Mouse (Mus musculus) embryonic facial prominence, embryonic 11.5 days (tissue): Measurements from ENCODE around the gene Hpca. TPM values are rescaled to one million over a fixed set of nuclear protein-coding genes. Genes with fewer than 3 reads are reported as not detected.
A peak's percentile ranks its signal among the peaks of the same experiment; 100 is the strongest.

Source experiments
- ATAC-seq: fragments of 200-750 bp; cut with Nextera tagmentation; replicated peaks from 2 replicates; pipeline ENCODE4 v1.8.0; 2017; ENCODE audit warnings: low read depth; ENCODE audit not compliant: insufficient number of reproducible peaks, low FRiP score, low TSS enrichment
- DNase-seq: peaks from one replicate; pipeline ENCODE4 v3.0.0-alpha.2; 2015; ENCODE audit warnings: low spot score
- H3K27ac ChIP-seq: fragments of 300-500 bp; sonication (generic); replicated peaks from 2 replicates; pipeline ENCODE4 v1.5.1; 2014; ENCODE audit warnings: mild to moderate bottlenecking, low read depth, low read length, control low read depth
- H3K27me3 ChIP-seq: fragments of 300-500 bp; sonication (generic); 2 replicates; pipeline ENCODE4 v1.6.1; 2014; ENCODE audit warnings: mild to moderate bottlenecking, low read length, moderate library complexity, mixed read lengths; ENCODE audit not compliant: control insufficient read depth, insufficient read depth
- H3K36me3 ChIP-seq: fragments of 300-500 bp; sonication (generic); replicated peaks from 2 replicates; pipeline ENCODE4 v1.6.1; 2014; ENCODE audit warnings: low read depth, mild to moderate bottlenecking, low read length, moderate library complexity, mixed read lengths; ENCODE audit not compliant: control insufficient read depth, insufficient read depth
- H3K4me1 ChIP-seq: fragments of 300-500 bp; sonication (generic); 2 replicates; pipeline ENCODE4 v1.6.1; 2014; ENCODE audit warnings: low read length, mixed read lengths; ENCODE audit not compliant: control insufficient read depth, insufficient read depth
- H3K4me2 ChIP-seq: fragments of 300-500 bp; sonication (generic); 2 replicates; pipeline ENCODE4 v1.6.1; 2014; ENCODE audit warnings: low read depth, mild to moderate bottlenecking, control low read depth, low read length, moderate library complexity
- H3K4me3 ChIP-seq: fragments of 300-500 bp; sonication (generic); 2 replicates; pipeline ENCODE4 v1.5.1; 2014; ENCODE audit warnings: low read depth, low read length, control low read depth
- H3K9ac ChIP-seq: fragments of 300-500 bp; sonication (generic); replicated peaks from 2 replicates; pipeline ENCODE4 v1.6.1; 2014; ENCODE audit warnings: mild to moderate bottlenecking, control low read depth, low read length
- H3K9me3 ChIP-seq: fragments of 300-500 bp; sonication (generic); replicated peaks from 2 replicates; pipeline ENCODE4 v1.6.1; 2016; ENCODE audit warnings: mild to moderate bottlenecking, low read length, inconsistent platforms, mixed read lengths; ENCODE audit not compliant: control insufficient read depth
- WGBS: fragments of 180-500 bp; shearing (Covaris S2); extraction: QIAGEN DNeasy Blood & Tissue Kit; methylation state at CpG from one replicate; pipeline ENCODE4 v1.1.7; 2014; 5-methylcytosine and 5-hydroxymethylcytosine counted together
- polyA plus RNA-seq: library from polyadenylated mRNA; unstranded; fragments of >200 nt; fragmentation: Nextera tagmentation; extraction: Ambion mirVana; gene quantifications from 2 replicates; pipeline ENCODE4 v1.2.1, GENCODE M21; 2014

Gene Hpca
- polyA plus RNA-seq, 1 experiment from 2014 or later, result 3.5 TPM

DNA sequence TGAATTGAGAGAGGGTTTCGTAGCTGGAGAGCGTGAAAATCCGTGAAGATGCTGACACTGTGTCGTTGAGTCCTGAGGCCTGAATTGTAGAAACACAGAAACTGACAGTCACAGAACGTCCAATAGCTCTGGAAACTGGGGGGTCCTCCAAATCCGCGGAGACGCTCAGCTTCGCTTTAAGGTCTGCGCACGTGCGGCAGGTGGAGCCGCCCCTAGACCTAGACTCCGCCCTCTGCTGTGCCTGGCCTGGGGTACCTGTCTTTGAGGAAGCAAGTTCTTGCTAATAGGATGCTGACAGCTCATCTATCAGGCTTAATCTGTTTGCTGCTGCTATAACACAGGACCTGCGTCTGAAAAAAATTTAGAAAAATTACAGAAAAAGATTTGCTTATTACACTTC lies 26.6 kb downstream of the Hpca start:
- no peak overlapping the region for H3K4me3 ChIP-seq

DNA sequence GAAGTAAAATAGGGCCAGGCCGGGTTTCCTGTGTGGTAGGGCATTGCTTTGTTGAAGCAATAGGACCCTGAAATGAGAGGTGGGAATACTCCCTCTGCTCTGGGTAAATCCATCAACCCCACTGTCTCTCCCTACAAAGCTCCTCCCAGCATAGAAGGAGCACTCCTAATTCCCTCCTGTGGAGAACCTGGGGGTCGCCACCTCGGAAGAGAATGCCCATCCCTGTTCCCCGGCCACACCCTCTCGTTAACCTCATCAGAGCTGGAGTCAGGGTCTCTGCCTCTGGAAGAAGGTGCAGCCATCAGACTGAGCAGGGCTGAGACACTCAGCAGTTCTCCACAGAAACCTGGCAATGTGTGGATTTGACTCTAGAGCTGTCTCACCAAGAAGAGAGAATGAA lies 34.0 kb downstream of the Hpca start:
- H3K4me1 ChIP-seq, result no peaks in the 10 kb centered on the region
- H3K27me3 ChIP-seq, result no peaks in the 10 kb centered on the region
- no peak overlapping the region for H3K9ac ChIP-seq
- no peak overlapping the region for H3K27ac ChIP-seq
- no peak overlapping the region for H3K4me3 ChIP-seq
- H3K9me3 ChIP-seq, result no peaks in the 10 kb centered on the region
- no peaks in the 10 kb centered on the region for H3K36me3 ChIP-seq
- ATAC-seq (no peak), DNase-seq (no peak)
- WGBS, result 46% methylated on average over 5 of the region's 5 CpGs
- no peak overlapping the region for H3K4me2 ChIP-seq

More for the DNA sequence above, 26.6 kb downstream of the Hpca start:
- WGBS, result 30% methylated on average over 15 of the region's 15 CpGs
- DNase-seq (no peak), ATAC-seq (no peak)
- Histone ChIP-seq H3K4me2 (no peak overlapping the region), H3K27me3 (no peaks in the 10 kb centered on the region), H3K4me1 (no peaks in the 10 kb centered on the region), H3K27ac (no peak overlapping the region), H3K9ac (no peak overlapping the region), H3K36me3 (no peaks in the 10 kb centered on the region), H3K9me3 (no peaks in the 10 kb centered on the region)

GRCm38 (mm10) chr4:129086078-129086477 lies 35.8 kb downstream of the Hpca start:
- H3K9ac ChIP-seq, result no peak overlapping the region
- no peaks in the 10 kb centered on the region for H3K9me3 ChIP-seq
- ATAC-seq, result no peak
- DNase-seq, result peak; percentile 88
- WGBS, result 26% methylated on average over 8 of the region's 8 CpGs
- no peak overlapping the region for H3K4me3 ChIP-seq
- 0 out of 2 replicates have a peak, but pooled peaks cover 5% of the 10 kb centered on the region for H3K36me3 ChIP-seq
- H3K27ac ChIP-seq, result no peak overlapping the region
- H3K4me1 ChIP-seq, result no peaks in the 10 kb centered on the region
- no peak overlapping the region for H3K4me2 ChIP-seq
- no peaks in the 10 kb centered on the region for H3K27me3 ChIP-seq

DNA sequence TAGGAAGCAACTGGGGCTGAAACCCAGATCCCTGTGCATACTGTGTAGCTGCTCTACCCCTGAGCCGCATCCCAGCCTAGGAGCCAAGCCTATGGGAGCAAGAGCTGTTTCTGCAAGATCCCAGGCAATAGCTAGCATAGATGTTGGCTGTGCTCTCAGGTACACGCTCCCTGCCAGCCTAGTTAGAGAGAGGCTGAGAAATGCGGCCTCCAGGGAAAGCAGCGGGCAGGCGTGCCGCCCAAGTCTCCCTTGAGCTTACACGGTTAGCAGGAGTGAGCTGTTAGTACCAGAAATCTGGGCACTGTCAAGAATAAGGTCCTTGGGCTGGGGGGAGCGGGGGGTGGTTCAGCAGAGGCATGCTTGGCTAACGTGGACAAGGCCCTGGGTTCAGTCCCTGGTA lies 36.9 kb downstream of the Hpca start:
- WGBS, result 90% methylated on average over 9 of the region's 9 CpGs
- Histone ChIP-seq H3K4me1 (no peaks in the 10 kb centered on the region), H3K4me3 (no peak overlapping the region), H3K9ac (no peak overlapping the region), H3K36me3 (0 out of 2 replicates have a peak, but pooled peaks cover 5% of the 10 kb centered on the region), H3K27me3 (no peaks in the 10 kb centered on the region), H3K4me2 (no peak overlapping the region), H3K9me3 (no peaks in the 10 kb centered on the region), H3K27ac (no peak overlapping the region)
- no peak for ATAC-seq
- no peak for DNase-seq

DNA sequence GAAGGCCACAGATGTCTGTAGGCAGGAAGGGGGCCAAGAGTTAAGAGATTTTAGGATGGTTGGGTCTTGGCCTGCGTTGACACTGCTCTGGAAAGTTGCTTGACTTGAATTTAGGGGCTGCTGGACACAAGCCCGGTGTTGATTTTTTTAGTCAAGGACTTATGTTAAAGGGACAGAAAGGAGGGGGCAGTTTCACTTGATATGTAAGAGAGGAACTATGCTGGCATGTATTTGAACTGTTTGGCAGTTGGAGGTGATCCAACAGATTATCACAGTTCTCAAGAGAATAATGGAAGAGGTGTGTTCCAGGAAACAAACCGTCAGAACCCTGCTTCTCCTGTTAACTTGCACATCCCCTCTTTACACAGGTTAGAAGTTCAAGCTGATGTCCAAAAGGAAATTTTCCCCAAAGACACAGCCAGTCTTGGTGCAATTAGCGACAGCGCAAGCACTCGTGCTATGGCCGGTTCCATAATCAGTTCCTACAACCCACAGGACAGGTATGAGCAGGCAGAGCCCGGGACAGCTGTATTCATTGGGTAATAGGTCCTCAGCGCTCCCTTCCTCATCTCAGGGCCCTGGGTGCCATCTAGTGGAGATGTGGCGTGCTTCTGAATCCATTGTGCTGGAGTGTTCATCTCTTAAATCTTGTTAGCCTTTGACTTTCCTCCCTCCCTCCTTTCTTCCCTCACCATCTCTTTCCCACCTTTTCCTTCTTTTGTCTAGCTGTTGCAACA lies 39.3 kb downstream of the Hpca start:
- no peak overlapping the region for H3K27ac ChIP-seq
- peaks cover 13% of the 10 kb centered on the region for H3K36me3 ChIP-seq
- H3K4me2 ChIP-seq, result no peak overlapping the region
- H3K9ac ChIP-seq, result no peak overlapping the region
- 0 out of 2 replicates have a peak, but pooled peaks have one; percentile 59 for ATAC-seq
- H3K9me3 ChIP-seq, result no peaks in the 10 kb centered on the region
- WGBS, result 53% methylated on average over 10 of the region's 10 CpGs
- H3K4me3 ChIP-seq, result no peak overlapping the region
- no peaks in the 10 kb centered on the region for H3K27me3 ChIP-seq
- H3K4me1 ChIP-seq, result no peaks in the 10 kb centered on the region
- peak; percentile 86 for DNase-seq

DNA sequence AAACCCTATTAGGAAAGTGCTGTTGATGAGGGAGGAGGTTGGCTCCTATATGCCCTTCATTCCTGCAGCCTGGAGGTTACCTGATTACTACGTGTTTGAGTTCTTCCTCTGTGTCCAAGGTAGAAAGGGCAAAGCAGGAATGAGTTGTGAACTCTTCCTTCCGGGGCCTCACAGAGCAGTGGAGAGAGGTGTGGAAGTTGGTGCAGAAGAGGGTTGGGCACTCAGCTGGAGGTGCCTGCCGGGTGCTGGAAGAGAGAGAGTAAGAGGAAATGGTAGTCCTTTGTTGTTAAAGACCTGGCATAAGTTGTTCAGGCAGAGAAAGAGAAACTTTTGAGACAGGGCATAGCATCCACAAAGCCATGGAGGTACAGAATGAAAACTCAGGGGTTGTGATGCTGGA lies 39.9 kb downstream of the Hpca start:
- Histone ChIP-seq H3K4me2 (no peak overlapping the region), H3K4me3 (no peak overlapping the region), H3K9ac (no peak overlapping the region), H3K4me1 (no peaks in the 10 kb centered on the region), H3K27me3 (no peaks in the 10 kb centered on the region), H3K9me3 (no peaks in the 10 kb centered on the region), H3K27ac (no peak overlapping the region), H3K36me3 (peaks cover 13% of the 10 kb centered on the region)
- WGBS, result 84% methylated on average over 3 of the region's 3 CpGs
- DNase-seq (no peak), ATAC-seq (no peak)

- Histone ChIP-seq H3K9me3 (no peaks in the 10 kb centered on the region), H3K4me1 (no peaks in the 10 kb centered on the region), H3K4me3 (no peak overlapping the region), H3K27me3 (no peaks in the 10 kb centered on the region), H3K4me2 (no peak overlapping the region), H3K9ac (no peak overlapping the region), H3K27ac (no peak overlapping the region), H3K36me3 (peaks cover 13% of the 10 kb centered on the region)
- 86% methylated on average over 6 of the region's 6 CpGs for WGBS
- ATAC-seq (no peak), DNase-seq (no peak)
Measured at GRCm38 (mm10) chr4:129081512-129081911, 40.3 kb downstream of the Hpca start.

DNA sequence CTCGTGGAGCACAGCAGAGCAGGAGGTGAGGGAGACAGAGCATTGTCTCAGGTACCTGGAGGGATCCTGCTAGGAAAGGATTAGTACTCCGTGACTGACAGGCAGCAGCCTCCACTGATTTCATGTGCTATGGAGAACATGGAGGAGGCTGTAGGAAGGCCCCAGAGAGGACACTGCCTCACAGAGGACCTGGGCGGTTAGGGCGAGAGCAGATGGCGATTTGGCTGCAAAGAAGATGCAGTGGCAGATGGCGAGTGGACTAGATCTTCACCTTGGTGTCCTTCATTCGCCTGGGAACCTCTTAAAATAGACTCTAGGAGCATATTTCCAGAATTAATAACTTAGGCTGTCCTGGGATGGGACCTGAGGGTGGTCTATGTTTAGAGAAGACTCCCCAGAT lies 40.8 kb downstream of the Hpca start:
- ATAC-seq (no peak), DNase-seq (no peak)
- Histone ChIP-seq H3K9me3 (no peaks in the 10 kb centered on the region), H3K4me3 (no peak overlapping the region), H3K36me3 (peaks cover 13% of the 10 kb centered on the region), H3K4me1 (no peaks in the 10 kb centered on the region), H3K4me2 (no peak overlapping the region), H3K9ac (no peak overlapping the region), H3K27me3 (no peaks in the 10 kb centered on the region), H3K27ac (no peak overlapping the region)
- WGBS, result 78% methylated on average over 7 of the region's 7 CpGs
